Mouse (Mus musculus): ENCODE data around the gene Cpa4. TPM values are rescaled to one million over a fixed set of nuclear protein-coding genes. Genes with fewer than 3 reads are reported as not detected.

The Cpa4 gene
- polyA plus RNA-seq, 1 experiment from 2014 or later, result 0.06 TPM

DNA sequence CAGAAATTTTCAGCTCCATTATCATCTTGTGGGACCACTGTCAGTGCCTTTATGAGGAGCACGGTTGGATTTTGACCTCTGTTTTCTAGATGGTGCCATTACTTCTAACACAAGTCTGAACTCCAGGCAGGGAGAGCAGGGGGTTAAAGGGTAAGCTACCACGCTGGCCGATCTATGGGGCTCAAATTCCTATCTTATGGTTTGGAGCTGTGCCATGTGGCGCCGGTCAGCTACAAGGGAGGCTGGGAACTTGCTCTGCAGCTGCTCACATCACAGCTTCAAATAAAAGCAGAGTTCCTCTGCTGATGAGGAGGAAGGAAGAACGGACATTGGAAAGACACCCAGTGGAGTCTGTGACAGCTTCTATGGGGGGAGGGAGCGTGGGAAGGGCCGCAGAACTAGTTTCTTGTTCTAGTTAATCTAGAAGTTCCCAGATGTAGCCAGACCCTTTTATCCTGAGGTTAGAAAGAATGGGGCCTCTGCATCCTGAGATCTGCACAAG is 67.2 kb downstream of the Cpa4 start:
- Histone ChIP-seq H3K9me3 (replicated peaks) (no peaks in the 10 kb centered on the region), H3K4me1 (replicated peaks) (peaks cover 23% of the 10 kb centered on the region), H3K36me3 (replicated peaks) (no peaks in the 10 kb centered on the region), H3K4me2 (no peak overlapping the region), H3K4me3 (replicated peaks) (no peak overlapping the region), H3K27me3 (no peaks in the 10 kb centered on the region), H3K27ac (replicated peaks) (0 out of 2 replicates have a peak overlapping the region, but pooled peaks have one; percentile 33), H3K9ac (no peak overlapping the region)
- ATAC-seq (ENCODE audit: insufficient read depth), result no peak
- WGBS (ENCODE audit: insufficient replicate concordance), result 46% methylated on average over 8 of the region's 8 CpGs

DNA sequence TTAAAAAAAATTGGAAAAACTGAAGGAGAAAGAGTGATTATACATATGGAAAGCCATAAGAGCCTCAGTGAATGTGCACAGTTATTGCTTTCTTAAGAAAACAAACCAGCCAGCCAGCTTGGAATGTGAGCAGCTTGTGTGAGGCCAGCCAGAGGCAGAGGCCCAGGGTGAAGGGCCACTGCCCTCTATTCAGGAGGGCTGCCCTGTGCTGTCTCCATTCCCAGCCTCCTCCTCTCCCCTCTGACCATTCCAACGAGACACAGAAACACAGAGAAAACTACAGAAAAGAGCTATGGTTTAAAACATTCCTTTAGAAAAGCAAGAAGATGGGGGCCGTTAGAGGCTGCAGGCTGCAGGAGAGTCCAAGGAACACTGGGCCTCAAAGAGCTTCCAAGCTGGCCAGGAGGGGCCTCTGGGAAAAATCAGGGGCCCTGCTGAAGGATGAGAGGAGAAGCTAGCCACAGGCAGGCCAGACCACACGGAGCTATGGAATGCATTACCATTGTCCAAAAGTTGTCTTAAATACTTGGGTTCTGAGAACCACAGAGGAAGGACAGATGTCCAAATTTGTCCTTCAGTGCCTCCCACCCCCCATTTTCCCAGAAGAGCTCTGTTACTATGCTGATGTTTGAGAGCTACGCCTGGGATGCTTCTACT is 68.1 kb downstream of the Cpa4 start:
- no peaks in the 10 kb centered on the region for H3K27me3 ChIP-seq
- WGBS (ENCODE audit: insufficient replicate concordance), result 50% methylated on average over 4 of the region's 4 CpGs
- no peaks in the 10 kb centered on the region for H3K36me3 ChIP-seq (replicated peaks)
- no peak overlapping the region for H3K9ac ChIP-seq
- no peak overlapping the region for H3K4me2 ChIP-seq
- H3K9me3 ChIP-seq (replicated peaks), result no peaks in the 10 kb centered on the region
- H3K27ac ChIP-seq (replicated peaks), result no peak overlapping the region
- no peak for ATAC-seq (ENCODE audit: insufficient read depth)
- H3K4me3 ChIP-seq (replicated peaks), result no peak overlapping the region
- peaks cover 23% of the 10 kb centered on the region for H3K4me1 ChIP-seq (replicated peaks)

- WGBS (ENCODE audit: insufficient replicate concordance), result 32% methylated on average over 5 of the region's 5 CpGs
- Histone ChIP-seq H3K27me3 (0 out of 2 replicates have a peak, but pooled peaks cover 5% of the 10 kb centered on the region), H3K4me3 (replicated peaks) (no peak within 1 kb of the TSS), H3K9me3 (replicated peaks) (no peaks in the 10 kb centered on the region), H3K9ac (no peak within 1 kb of the TSS), H3K27ac (replicated peaks) (no peak within 1 kb of the TSS), H3K4me1 (replicated peaks) (peaks cover 27% of the 10 kb centered on the region), H3K4me2 (no peak within 1 kb of the TSS), H3K36me3 (replicated peaks) (no peaks in the 10 kb centered on the region)
- ATAC-seq (ENCODE audit: insufficient read depth), result peak; percentile 63; the same call in 1 of the 2 replicates
Measured at GRCm38 (mm10) chr6:30638674-30639268, 70.6 kb downstream of the Cpa4 start, which contains the start of gene Cpa1. TSS of gene Cpa1 (plus strand) at chr6:30639218.

Other genes starting within 250 kb of the Cpa4 start
- 25.1 TPM in 2 replicates for gene Zc3hc1, start 177.3 kb upstream of the Cpa4 start, polyA plus RNA-seq (2015; fragmentation: Nextera tagmentation; extraction: Ambion mirVana)
- gene Klhdc10, start 166.5 kb upstream of the Cpa4 start, polyA plus RNA-seq (2015; fragmentation: Nextera tagmentation; extraction: Ambion mirVana), result 8.2 and 8.3 TPM in 2 replicates
- gene Tmem209, start 58.6 kb upstream of the Cpa4 start, polyA plus RNA-seq (2015; fragmentation: Nextera tagmentation; extraction: Ambion mirVana), result 19.2 and 19.4 TPM in 2 replicates
- gene Ssmem1, start 58.5 kb upstream of the Cpa4 start, polyA plus RNA-seq (2015; fragmentation: Nextera tagmentation; extraction: Ambion mirVana), result 0.14 and 0.21 TPM in 2 replicates
- 1.7 and 7.5 TPM in 2 replicates for gene Cpa2, start 26.8 kb upstream of the Cpa4 start, polyA plus RNA-seq (2015; fragmentation: Nextera tagmentation; extraction: Ambion mirVana)
- gene Cpa5, start 42.6 kb downstream of the Cpa4 start, polyA plus RNA-seq (2015; fragmentation: Nextera tagmentation; extraction: Ambion mirVana), result 0.09 and 0.13 TPM in 2 replicates
- 1.8 and 8.5 TPM in 2 replicates for gene Cpa1, start 70.8 kb downstream of the Cpa4 start, polyA plus RNA-seq (2015; fragmentation: Nextera tagmentation; extraction: Ambion mirVana)
- gene Cep41, start 125.4 kb downstream of the Cpa4 start, polyA plus RNA-seq (2015; fragmentation: Nextera tagmentation; extraction: Ambion mirVana), result 2.8 and 3.8 TPM in 2 replicates
- gene Mest, start 155.2 kb downstream of the Cpa4 start, polyA plus RNA-seq (2015; fragmentation: Nextera tagmentation; extraction: Ambion mirVana), result 186 and 187 TPM in 2 replicates

Measured in liver, embryonic 15.5 days (tissue).